Mouse (Mus musculus): Measurements from ENCODE around the gene Nrip1.

GRCm38 (mm10) chr16:76414528-76414927 lies 40.9 kb upstream of the Nrip1 start:
- no peak for TF ChIP-seq MAZ (IDR thresholded peaks at IDR 0.05; ENCODE audit: low read depth, low read length)
- no peak for TF ChIP-seq POLR2A (IDR thresholded peaks at IDR 0.05; ENCODE audit: low read depth, low read length)
- TF ChIP-seq MXI1 (IDR thresholded peaks at IDR 0.05; ENCODE audit: low read depth, low read length): no peak
- no peak for TF ChIP-seq CTCF (conservative IDR thresholded peaks at IDR 0.05 in 1 of 2, IDR thresholded peaks at IDR 0.05 in 1 of 2; ENCODE audit: low read depth in 2 of 2, low read length in 2 of 2)
- no peak for TF ChIP-seq JUN (IDR thresholded peaks at IDR 0.05; ENCODE audit: insufficient read depth, low read depth, low read length)
- TF ChIP-seq MAFK (IDR thresholded peaks at IDR 0.05; ENCODE audit: insufficient replicate concordance, low read length): no peak
- TF ChIP-seq USF2 (conservative IDR thresholded peaks at IDR 0.05; ENCODE audit: low read depth, low read length): no peak
- TF ChIP-seq RCOR1 (conservative IDR thresholded peaks at IDR 0.05; ENCODE audit: low read depth, low read length): no peak
- TF ChIP-seq MYC (IDR thresholded peaks at IDR 0.05; ENCODE audit: low read depth, low read length): no peak
- no peak for TF ChIP-seq KAT2A (IDR thresholded peaks at IDR 0.05; ENCODE audit: insufficient replicate concordance, low read length)
- no peak for TF ChIP-seq ZNF384 (IDR thresholded peaks at IDR 0.05; ENCODE audit: low read depth, low read length)
- no peak for TF ChIP-seq JUND (conservative IDR thresholded peaks at IDR 0.05; ENCODE audit: low read depth, low read length)
- TF ChIP-seq E2F4 (IDR thresholded peaks at IDR 0.05; ENCODE audit: insufficient replicate concordance, low read depth, low read length): no peak

All from CH12.LX (cell line).